9 mouse cellular contexts compared by ENCODE assay signal in genomic region chr11:84959701-84960181, GRCm38 (mm10). TPM values are rescaled to one million over a fixed set of nuclear protein-coding genes. Genes with fewer than 3 reads are reported as not detected.
DNase-seq lines count a peak whose midpoint lies in the region; ATAC-seq and TF ChIP-seq lines count a peak whose summit lies in the region.
"Had no signal": no experiment of that assay in that cellular context is flagged by ENCODE, and none has a peak within 500 bp of the region (broad histone marks: within the 10 kb centered on the region; RNA-seq: fewer than 3 reads in every experiment).

No protein-coding gene starts in this region.

- ATAC-seq in lung, postnatal 0 days: peak; percentile 69

- H3K4me2 ChIP-seq in lung, postnatal 0 days (replicated peaks; ENCODE audit: low read depth, low read length): 0 out of 2 replicates have a peak overlapping the region, but pooled peaks have one; percentile 17

- no peak for TF ChIP-seq CTCF in gastrocnemius, adult 2 months (IDR thresholded peaks at IDR 0.05)
- no peak for TF ChIP-seq CTCF in cortical plate, adult 2 months (IDR thresholded peaks at IDR 0.05; ENCODE audit: extremely low read depth, insufficient read depth, low read length)
- TF ChIP-seq CTCF in lung, postnatal 0 days (IDR thresholded peaks at IDR 0.05): no peak

- H3K9me3 ChIP-seq in lung, postnatal 0 days (ENCODE audit: low read length): no peaks in the 10 kb centered on the region

- H3K36me3 ChIP-seq in lung, postnatal 0 days (ENCODE audit: insufficient read depth, low read length): no peaks in the 10 kb centered on the region

- TF ChIP-seq POLR2A in cortical plate, adult 2 months (IDR thresholded peaks at IDR 0.05; ENCODE audit: extremely low read depth, insufficient read depth, low read length): no peak

- H3K9ac ChIP-seq in lung, postnatal 0 days (replicated peaks; ENCODE audit: low read depth): no peak overlapping the region

- TF ChIP-seq EP300 in lung, postnatal 0 days (IDR thresholded peaks at IDR 0.05): 0 out of 2 replicates have a peak, but pooled peaks have one; percentile 24

- H3K4me1 ChIP-seq in cortical plate, adult 2 months (ENCODE audit: control insufficient read depth, insufficient read depth, low read length): no peaks in the 10 kb centered on the region
- peaks cover 3% of the 10 kb centered on the region; the same call in 1 of the 2 replicates for H3K4me1 ChIP-seq in lung, postnatal 0 days (ENCODE audit: insufficient read depth, low read depth, low read length)

- H3K27ac ChIP-seq in gastrocnemius, adult 2 months: peak overlapping the region; percentile 65
- H3K27ac ChIP-seq in cortical plate, adult 2 months (ENCODE audit: insufficient read depth, low read length): 0 out of 2 replicates have a peak overlapping the region, but pooled peaks have one; percentile 37
- H3K27ac ChIP-seq in lung, postnatal 0 days (ENCODE audit: low read length): peak overlapping the region; percentile 35; the same call in 1 of the 2 replicates
- H3K27ac ChIP-seq: macrophage had no signal

- intact Hi-C loops in gastrocnemius, adult 2 months (cut with DNase I): no loop called here
- intact Hi-C loops in heart, postnatal 25 days (cut with DNase I): no loop called here

- H3K4me3 ChIP-seq in gastrocnemius, adult 2 months: peak overlapping the region; percentile 71
- H3K4me3 ChIP-seq in cortical plate, adult 2 months (ENCODE audit: insufficient read depth, low read length): peak overlapping the region; percentile 71
- no peak overlapping the region for H3K4me3 ChIP-seq in lung, postnatal 0 days (ENCODE audit: low read depth, low read length)

- peak; percentile 65 for DNase-seq in gastrocnemius, adult 2 months
- no peak for DNase-seq in gastrocnemius, postnatal 4 days (ENCODE audit: low spot score in 2 of 2)
- DNase-seq in heart, postnatal 25 days (ENCODE audit: low spot score): peak; percentile 38
- peak; percentile 53 for DNase-seq in lung, postnatal 0 days (ENCODE audit: low spot score)
- DNase-seq in urinary bladder, postnatal 10 days (ENCODE audit: low spot score): no peak
- DNase-seq in thymus, postnatal 36 days: no peak
- DNase-seq in layer of hippocampus, postnatal 14 days (ENCODE audit: low spot score in 2 of 2): no peak

- peaks cover 3% of the 10 kb centered on the region; the same call in 1 of the 2 replicates for H3K27me3 ChIP-seq in lung, postnatal 0 days (replicated peaks; ENCODE audit: insufficient read depth, low read length)

- 4% methylated on average over 9 of the region's 9 CpGs for WGBS in lung, postnatal 0 days

RNA-seq across cellular contexts. Expression of gene Car4, which starts 2.2 kb away (rescaled TPM):
- total RNA-seq in gastrocnemius, adult 2 months (2021): 10 to 100 TPM; 10.2 to 13.5 TPM
- total RNA-seq in gastrocnemius, postnatal 4 days (2021): 1 to 10 TPM; 6.7 to 8.7 TPM
- 87.7 and 88.1 TPM in 2 replicates for polyA plus RNA-seq in cortical plate, adult 2 months (2012; rRNA removed)
- 10 to 100 TPM; 32.8 to 47.4 TPM for total RNA-seq in heart, postnatal 25 days (2021)
- 172 and 190 TPM in 2 replicates for polyA plus RNA-seq in lung, postnatal 0 days (2015; fragmentation: Nextera tagmentation; extraction: Ambion mirVana)
- total RNA-seq in layer of hippocampus, postnatal 14 days (2021): 10 to 100 TPM; 80.0 to 91.7 TPM
- polyA plus RNA-seq: macrophage had no signal

RNA-seq across cellular contexts. Expression of gene Znhit3, which starts 43.6 kb away (rescaled TPM):
- total RNA-seq in gastrocnemius, adult 2 months (2021): 10 to 100 TPM; 13.7 to 16.5 TPM
- 10 to 100 TPM; 12.2 to 14.7 TPM for total RNA-seq in gastrocnemius, postnatal 4 days (2021)
- 47.6 and 53.4 TPM in 2 replicates for polyA plus RNA-seq in cortical plate, adult 2 months (2012; rRNA removed)
- 10 to 100 TPM in 1 of 2 experiments, 1 to 10 TPM in 1; 7.6 to 10.2 TPM for total RNA-seq in heart, postnatal 25 days (2021)
- polyA plus RNA-seq in lung, postnatal 0 days (2015; fragmentation: Nextera tagmentation; extraction: Ambion mirVana): 24.1 and 27.5 TPM in 2 replicates
- 10 to 100 TPM; 27.0 to 29.6 TPM for total RNA-seq in layer of hippocampus, postnatal 14 days (2021)

Comparison
In these comparisons a context has a peak if more than half of its experiments do, and no peak if none do; other contexts are left out.
1. DNase-seq: peak in gastrocnemius, adult 2 months (single experiment), heart, postnatal 25 days (single experiment) and lung, postnatal 0 days (single experiment); none in gastrocnemius, postnatal 4 days (0 of 2), urinary bladder, postnatal 10 days (single experiment), thymus, postnatal 36 days (0 of 2) and layer of hippocampus, postnatal 14 days (0 of 2).
2. Peak in every context shown above with its lines, with median percentiles within 50 percentile points of each other: H3K27ac ChIP-seq.